Mouse (Mus musculus) forebrain, embryonic 10.5 days (tissue): ENCODE results near the gene Lrrc75a. TPM values are rescaled to one million over a fixed set of nuclear protein-coding genes. Genes with fewer than 3 reads are reported as not detected.
"Not testable (repeated sequence)": the region's sequence is repeated elsewhere in the genome, so short reads cannot be mapped to it uniquely, and the experiment has no call there.

ENCODE experiments used
- DNase-seq: peaks from one replicate; pipeline ENCODE4 v3.0.0-alpha.2; 2017; ENCODE audit warnings: low spot score; ENCODE audit errors: extremely low spot score
- H3K27ac ChIP-seq: fragments of 300-500 bp; sonication (generic); 2 replicates; pipeline ENCODE4 v1.5.1; 2016; ENCODE audit warnings: mild to moderate bottlenecking
- H3K27me3 ChIP-seq: fragments of 300-500 bp; sonication (generic); 2 replicates; pipeline ENCODE4 v1.6.1; 2016; ENCODE audit warnings: mild to moderate bottlenecking; ENCODE audit not compliant: poor library complexity, severe bottlenecking
- H3K36me3 ChIP-seq: fragments of 300-500 bp; sonication (generic); replicated peaks from 2 replicates; pipeline ENCODE4 v1.6.1; 2016; ENCODE audit warnings: mild to moderate bottlenecking, moderate library complexity
- H3K4me1 ChIP-seq: fragments of 300-500 bp; sonication (generic); 2 replicates; pipeline ENCODE4 v1.6.1; 2016
- H3K4me3 ChIP-seq: fragments of 300-500 bp; sonication (generic); 2 replicates; pipeline ENCODE4 v1.5.1; 2016; ENCODE audit warnings: mild to moderate bottlenecking, moderate library complexity
- H3K9me3 ChIP-seq: fragments of 300-500 bp; sonication (generic); 2 replicates; pipeline ENCODE4 v1.6.1; 2016; ENCODE audit warnings: mild to moderate bottlenecking, moderate library complexity
- WGBS: fragments of 180-500 bp; shearing (Covaris S2); methylation state at CpG from one replicate; pipeline ENCODE4 v1.1.7; 2016; 5-methylcytosine and 5-hydroxymethylcytosine counted together
- polyA plus RNA-seq: library from polyadenylated mRNA; unstranded; fragments of >200 nt; fragmentation: Nextera tagmentation; extraction: Ambion mirVana; gene quantifications from 2 replicates; pipeline ENCODE4 v1.2.1, GENCODE M21; 2016

Gene Lrrc75a
- polyA plus RNA-seq, 1 experiment from 2014 or later, result 9.1 TPM

DNA sequence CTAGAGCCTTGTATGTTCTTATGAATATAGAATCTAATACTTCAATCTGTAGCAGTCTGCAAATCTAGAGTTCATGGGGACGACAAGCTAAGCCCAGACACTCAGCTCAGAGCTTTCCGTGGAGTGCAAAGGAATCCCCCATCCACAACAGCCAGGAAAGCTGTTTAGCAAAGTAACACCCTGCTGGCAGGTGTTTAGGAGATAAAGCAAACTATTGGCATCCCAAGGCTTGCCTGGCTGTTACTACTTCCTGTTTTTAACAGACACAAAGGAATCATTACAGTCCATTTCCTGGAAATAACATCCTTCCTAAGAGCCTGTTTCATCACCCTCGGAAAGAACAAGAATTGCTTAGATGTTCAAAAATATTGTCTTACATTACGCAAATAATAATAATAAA, 12.6 kb upstream of the Lrrc75a start:
- no peak for DNase-seq
- Histone ChIP-seq H3K9me3 (no peaks in the 10 kb centered on the region), H3K27ac (no peak overlapping the region), H3K27me3 (no peaks in the 10 kb centered on the region), H3K36me3 (peaks cover 59% of the 10 kb centered on the region), H3K4me1 (peaks cover 4% of the 10 kb centered on the region; the same call in 1 of the 2 replicates), H3K4me3 (no peak overlapping the region)
- 67% methylated on average over 4 of the region's 4 CpGs for WGBS

DNA sequence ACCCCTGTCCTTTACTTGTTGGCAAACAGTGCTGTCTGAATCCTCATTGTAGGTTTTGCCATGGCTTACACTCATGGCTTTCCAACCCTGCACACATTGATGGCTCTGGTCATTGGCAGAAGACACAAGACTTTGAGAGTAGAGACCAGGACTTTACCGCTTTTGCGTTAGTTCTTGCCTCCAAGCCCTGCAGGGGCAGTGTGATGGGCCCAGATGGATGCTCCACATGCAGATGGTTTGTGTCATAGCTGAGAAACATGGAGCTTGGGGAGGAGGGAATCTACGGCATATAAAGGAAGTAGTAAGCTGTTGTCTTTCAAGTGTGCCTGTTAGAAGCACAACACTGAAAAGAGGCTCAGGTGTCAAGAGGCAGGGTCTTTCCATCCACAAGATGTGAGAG, 3.8 kb upstream of the Lrrc75a start:
- 96% methylated on average over 3 of the region's 3 CpGs for WGBS
- DNase-seq, result no peak
- no peaks in the 10 kb centered on the region for H3K27me3 ChIP-seq
- H3K27ac ChIP-seq, result no peak overlapping the region
- H3K9me3 ChIP-seq, result no peaks in the 10 kb centered on the region
- peaks cover 33% of the 10 kb centered on the region for H3K4me1 ChIP-seq
- no peak overlapping the region for H3K4me3 ChIP-seq
- peaks cover 66% of the 10 kb centered on the region for H3K36me3 ChIP-seq

- H3K9me3 ChIP-seq, result no peaks in the 10 kb centered on the region
- WGBS, result 95% methylated on average over 3 of the region's 3 CpGs
- H3K27me3 ChIP-seq, result no peaks in the 10 kb centered on the region
- H3K27ac ChIP-seq, result no peak overlapping the region
- DNase-seq, result no peak
- peaks cover 61% of the 10 kb centered on the region for H3K36me3 ChIP-seq
- no peak overlapping the region for H3K4me3 ChIP-seq
- peaks cover 36% of the 10 kb centered on the region for H3K4me1 ChIP-seq
Observed at GRCm38 (mm10) chr11:62651563-62651962, 3.2 kb upstream of the Lrrc75a start.

- H3K27me3 ChIP-seq, H3K9me3 ChIP-seq, DNase-seq: not testable (repeated sequence)
- Histone ChIP-seq H3K4me3 (peak overlapping the region; percentile 86; the same call in 1 of the 2 replicates), H3K27ac (peak overlapping the region; percentile 94; the same call in 1 of the 2 replicates), H3K36me3 (peaks cover 44% of the 10 kb centered on the region), H3K4me1 (peaks cover 54% of the 10 kb centered on the region)
- WGBS, result 87% methylated on average over 4 of the region's 4 CpGs
Observed at GRCm38 (mm10) chr11:62649803-62650202, 1.5 kb upstream of the Lrrc75a start.

DNA sequence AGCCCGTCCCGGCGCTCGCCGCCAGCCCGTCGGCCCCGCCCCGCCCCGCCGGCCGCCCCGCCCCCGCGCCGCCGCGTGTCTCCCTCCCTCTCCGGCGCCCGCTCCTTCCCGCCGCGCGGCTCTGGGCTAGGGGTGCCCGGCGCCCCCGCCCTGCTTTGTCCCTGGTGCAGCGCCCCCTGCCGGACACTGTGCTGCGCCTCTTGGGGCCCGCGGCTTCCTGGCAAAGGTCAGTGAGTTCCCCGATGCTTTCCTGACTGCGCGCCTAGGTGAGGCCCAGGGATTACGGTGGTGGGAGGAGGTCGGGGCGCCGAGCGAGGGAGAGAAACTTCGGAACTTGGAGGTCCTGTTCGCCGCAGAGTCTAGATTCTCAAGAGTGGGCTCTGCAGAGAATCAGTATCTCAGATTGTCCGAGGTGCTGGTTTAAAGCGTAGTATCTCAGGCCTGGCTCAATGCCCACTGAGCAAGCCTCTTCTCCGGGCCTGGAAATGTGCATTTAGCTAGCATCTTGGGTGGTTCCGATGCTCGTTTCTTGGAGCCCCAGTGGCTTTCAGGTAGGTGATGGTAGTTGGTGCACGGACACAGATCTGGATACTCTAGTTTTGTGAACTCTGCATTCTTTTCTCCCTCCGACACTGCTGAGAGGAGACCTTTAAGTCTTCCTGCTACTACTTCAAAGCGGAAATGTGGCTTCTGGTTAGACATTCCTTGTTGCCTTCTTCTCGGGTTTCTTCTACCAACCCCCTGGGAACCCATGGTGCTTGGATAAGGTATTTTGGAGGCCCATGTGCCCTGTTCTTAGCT, 468 bp upstream of the Lrrc75a start, which contains the start of gene Mmgt2:
Gene Mmgt2, plus strand, starts transcription at position 74 of the 801 bp plus-strand sequence.
- WGBS, result under 1% methylated on average over 41 of the region's 53 CpGs
- DNase-seq, result peak; percentile 97
- peak within 1 kb of the TSS; percentile 94 for H3K27ac ChIP-seq
- peaks cover 56% of the 10 kb centered on the region for H3K4me1 ChIP-seq
- H3K9me3 ChIP-seq, result no peaks in the 10 kb centered on the region
- H3K4me3 ChIP-seq, result peak within 1 kb of the TSS; percentile 86
- no peaks in the 10 kb centered on the region for H3K27me3 ChIP-seq
- peaks cover 44% of the 10 kb centered on the region for H3K36me3 ChIP-seq

DNA sequence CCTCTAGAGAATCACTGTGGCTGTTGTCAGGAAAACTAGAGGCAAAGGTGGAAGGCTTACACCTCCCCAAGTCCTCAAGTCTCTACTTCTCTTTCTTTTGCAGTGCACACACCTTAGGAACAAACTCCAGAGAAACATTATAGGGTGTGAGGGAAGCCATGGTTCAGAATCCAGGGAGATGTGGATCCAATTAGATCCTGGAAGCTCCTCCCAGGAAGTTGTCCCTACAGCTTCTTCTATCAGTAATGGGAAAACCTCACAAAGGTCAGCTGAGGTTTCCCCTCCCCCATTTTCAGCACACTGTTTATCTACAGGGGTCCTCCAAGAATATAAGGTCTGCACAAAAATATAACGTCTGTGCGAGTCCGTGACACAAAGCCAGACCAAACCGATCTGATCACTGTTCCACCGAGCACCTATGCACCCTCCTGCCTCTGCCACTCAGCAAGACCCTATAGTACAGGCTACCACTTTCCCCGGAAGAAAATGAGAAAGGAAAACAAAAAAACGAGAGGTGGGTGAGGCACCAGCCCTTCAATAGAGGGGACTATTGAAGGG, 1.3 kb downstream of the Lrrc75a start:
- H3K4me1 ChIP-seq, result peaks cover 72% of the 10 kb centered on the region
- H3K36me3 ChIP-seq, result peaks cover 37% of the 10 kb centered on the region
- peak overlapping the region; percentile 86 for H3K4me3 ChIP-seq
- peak overlapping the region; percentile 94; the same call in 1 of the 2 replicates for H3K27ac ChIP-seq
- DNase-seq, result no peak
- no peaks in the 10 kb centered on the region for H3K9me3 ChIP-seq
- H3K27me3 ChIP-seq, result no peaks in the 10 kb centered on the region
- WGBS, result 52% methylated on average over 7 of the region's 7 CpGs

DNA sequence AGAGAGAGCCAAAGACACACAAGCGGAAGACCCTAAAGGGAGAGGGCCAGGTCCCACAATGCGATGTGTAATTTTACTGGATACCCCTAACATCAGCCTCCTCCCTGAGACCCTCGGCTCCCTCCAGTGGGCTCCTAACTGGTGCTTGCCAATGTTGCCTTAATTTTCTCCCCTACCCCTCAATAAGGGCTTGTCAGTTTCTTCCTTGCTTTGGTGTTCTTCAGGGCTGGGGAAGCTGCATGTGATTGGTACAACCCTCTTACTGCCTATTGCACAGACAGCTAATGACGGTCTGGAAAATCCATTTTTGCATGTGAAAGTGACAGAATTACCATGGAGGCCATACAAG, 1.9 kb downstream of the Lrrc75a start:
- peaks cover 32% of the 10 kb centered on the region for H3K36me3 ChIP-seq
- DNase-seq, result no peak
- no peaks in the 10 kb centered on the region for H3K9me3 ChIP-seq
- no peaks in the 10 kb centered on the region for H3K27me3 ChIP-seq
- H3K4me3 ChIP-seq, result peak overlapping the region; percentile 86
- peaks cover 72% of the 10 kb centered on the region for H3K4me1 ChIP-seq
- WGBS, result 70% methylated on average over 4 of the region's 4 CpGs
- H3K27ac ChIP-seq, result peak overlapping the region; percentile 94

- H3K4me3 ChIP-seq, result peak overlapping the region; percentile 86
- no peak for DNase-seq
- peaks cover 26% of the 10 kb centered on the region for H3K36me3 ChIP-seq
- H3K27ac ChIP-seq, result peak overlapping the region; percentile 94
- WGBS, result 59% methylated on average over 8 of the region's 8 CpGs
- H3K9me3 ChIP-seq, result no peaks in the 10 kb centered on the region
- no peaks in the 10 kb centered on the region for H3K27me3 ChIP-seq
- H3K4me1 ChIP-seq, result peaks cover 72% of the 10 kb centered on the region
Observed at GRCm38 (mm10) chr11:62645732-62646494, 2.4 kb downstream of the Lrrc75a start.

DNA sequence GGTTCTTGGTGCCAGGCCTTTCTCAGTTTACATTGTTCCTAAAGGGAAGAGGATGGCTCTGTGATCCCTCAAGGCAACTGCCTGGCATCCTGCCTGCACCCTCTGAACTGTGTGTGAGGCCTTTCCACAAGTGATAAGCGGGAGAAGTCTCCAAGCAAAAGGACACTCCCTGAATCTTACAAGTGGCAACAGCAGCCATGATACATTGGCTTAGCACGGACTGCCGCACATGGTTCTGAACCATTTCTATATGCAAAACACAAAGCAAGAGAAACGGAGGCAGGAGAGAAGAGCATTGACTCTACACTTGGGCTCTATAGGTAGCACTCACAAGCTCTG, 3.0 kb downstream of the Lrrc75a start:
- DNase-seq, result no peak
- 94% methylated on average over 4 of the region's 4 CpGs for WGBS
- Histone ChIP-seq H3K4me3 (no peak overlapping the region), H3K36me3 (peaks cover 20% of the 10 kb centered on the region), H3K4me1 (peaks cover 67% of the 10 kb centered on the region), H3K9me3 (no peaks in the 10 kb centered on the region), H3K27ac (no peak overlapping the region), H3K27me3 (no peaks in the 10 kb centered on the region)

DNA sequence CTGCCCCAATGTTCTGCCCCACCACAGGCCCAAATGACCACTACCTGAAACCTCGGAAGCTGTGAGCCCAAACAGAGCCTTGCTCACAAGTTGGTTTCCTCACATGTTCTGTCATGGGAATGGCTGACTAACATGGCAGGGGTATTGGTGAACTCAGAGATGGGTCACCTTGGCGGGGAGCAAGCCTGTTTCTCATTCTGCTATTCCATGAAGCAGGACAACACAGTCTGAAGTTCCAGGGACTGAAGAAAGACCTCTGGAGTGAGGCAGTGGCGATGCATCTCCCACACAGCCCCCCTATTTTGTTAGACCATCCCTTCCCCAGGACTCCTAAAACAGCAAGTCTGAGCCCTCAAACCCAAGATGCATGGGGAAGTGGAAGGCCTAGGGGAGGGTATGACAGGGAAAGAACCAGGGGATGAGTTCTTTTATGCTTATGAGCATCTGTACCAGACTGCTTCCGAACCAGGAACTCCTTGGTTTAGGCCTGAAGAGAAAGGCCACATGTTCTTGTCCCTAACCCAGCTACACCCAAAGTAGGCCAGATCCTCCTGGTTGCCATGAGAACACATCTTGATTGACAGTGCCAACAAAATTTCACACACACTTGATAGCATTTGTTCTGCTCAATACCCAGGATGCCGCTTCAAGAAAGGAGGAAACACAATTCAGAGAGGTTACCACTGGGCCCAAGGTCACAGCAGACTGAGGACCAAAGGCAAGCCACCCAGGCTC, 3.6 kb downstream of the Lrrc75a start:
- 89% methylated on average over 5 of the region's 5 CpGs for WGBS
- Histone ChIP-seq H3K36me3 (peaks cover 19% of the 10 kb centered on the region), H3K27me3 (no peaks in the 10 kb centered on the region), H3K9me3 (no peaks in the 10 kb centered on the region), H3K4me3 (no peak overlapping the region), H3K27ac (no peak overlapping the region), H3K4me1 (peaks cover 70% of the 10 kb centered on the region)
- no peak for DNase-seq

DNA sequence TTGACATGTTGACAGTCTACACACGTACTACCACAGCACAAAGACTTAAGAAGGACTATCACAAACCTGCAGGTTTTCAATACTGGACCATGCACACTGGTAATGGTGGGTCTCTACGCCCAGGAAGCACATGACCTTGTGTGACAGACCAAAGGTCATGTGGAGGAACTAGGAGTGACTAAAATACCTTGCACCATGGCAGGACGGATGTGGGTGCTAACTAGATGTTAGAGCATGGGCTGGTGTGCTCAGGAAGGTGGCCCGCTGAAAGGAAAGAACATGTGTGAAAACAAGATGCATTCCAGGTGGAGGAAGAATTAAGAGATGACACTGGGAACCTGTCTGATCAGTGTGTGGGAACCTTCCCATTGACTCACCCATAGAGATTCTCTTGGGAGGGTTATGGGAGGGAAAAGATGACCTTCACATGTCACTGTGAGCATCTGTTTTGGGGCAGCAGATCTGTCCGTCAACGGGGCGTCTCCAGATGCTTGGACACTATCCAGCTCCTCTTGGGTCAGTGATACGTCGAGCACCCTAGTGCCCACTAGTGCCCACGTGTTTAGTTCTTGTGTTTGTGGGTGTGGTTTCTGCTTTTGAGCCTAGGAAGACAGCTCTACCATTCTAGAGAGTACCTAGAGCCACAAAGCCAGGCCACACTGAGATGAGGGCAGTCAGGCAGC, 4.5 kb downstream of the Lrrc75a start:
- 93% methylated on average over 10 of the region's 10 CpGs for WGBS
- H3K27me3 ChIP-seq, result no peaks in the 10 kb centered on the region
- DNase-seq, result no peak
- H3K4me1 ChIP-seq, result peaks cover 65% of the 10 kb centered on the region
- no peak overlapping the region for H3K4me3 ChIP-seq
- H3K9me3 ChIP-seq, result no peaks in the 10 kb centered on the region
- no peak overlapping the region for H3K27ac ChIP-seq
- peaks cover 19% of the 10 kb centered on the region for H3K36me3 ChIP-seq

GRCm38 (mm10) chr11:62643011-62643631, 5.2 kb downstream of the Lrrc75a start:
- 80% methylated on average over 8 of the region's 8 CpGs for WGBS
- H3K4me3 ChIP-seq, result no peak overlapping the region

More at GRCm38 (mm10) chr11:62643011-62643631, 5.2 kb downstream of the Lrrc75a start:
- DNase-seq, result no peak
- Histone ChIP-seq H3K27ac (peak overlapping the region; percentile 54), H3K27me3 (no peaks in the 10 kb centered on the region), H3K36me3 (peaks cover 19% of the 10 kb centered on the region), H3K4me1 (peaks cover 61% of the 10 kb centered on the region), H3K9me3 (no peaks in the 10 kb centered on the region)
